Mouse (Mus musculus): ENCODE measurements around the gene Mms19.

The Mms19 gene

DNA sequence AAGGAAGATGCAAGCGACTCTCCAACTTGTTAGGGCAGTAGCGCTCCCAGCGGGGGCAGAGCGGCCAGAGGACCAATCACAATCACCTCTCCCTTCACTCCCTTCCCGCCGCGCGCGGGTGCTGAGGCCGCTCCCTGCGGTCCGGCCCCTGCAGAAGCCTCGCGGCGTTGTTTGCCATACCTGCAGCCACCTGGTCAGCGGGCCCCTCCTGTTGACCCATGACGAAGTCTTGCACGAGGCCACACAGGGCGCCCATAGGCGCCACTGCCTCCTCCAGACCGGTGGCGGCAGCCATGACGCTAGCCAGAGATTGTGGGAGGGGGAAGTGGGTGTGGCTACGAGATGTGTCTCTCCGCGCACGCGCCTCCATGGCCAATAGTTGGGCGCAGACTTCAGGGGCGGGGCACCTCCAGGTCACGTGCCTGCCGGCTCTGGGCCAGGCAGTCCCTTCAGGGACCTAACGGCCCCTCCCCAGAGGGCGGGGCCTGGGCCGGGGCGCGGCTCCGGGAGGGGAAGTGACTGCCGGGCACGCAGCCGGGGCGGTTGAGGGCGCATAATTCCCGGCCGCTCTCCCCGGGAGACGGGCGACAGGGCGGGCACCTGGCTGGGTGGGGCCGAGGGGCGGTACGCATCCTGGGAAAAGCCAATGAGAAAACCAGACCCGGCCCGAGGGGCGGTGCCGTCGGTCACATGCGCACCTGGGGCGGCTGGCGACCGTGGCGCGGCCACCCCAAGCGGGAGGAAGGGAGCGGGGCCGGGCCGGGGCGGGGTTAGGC lies at the start of gene Mms19:
Mms19 (minus strand) TSS at position 339 of the 776 bp plus-strand sequence.
- peak; percentile 100 for DNase-seq (ENCODE audit: low spot score)

DNA sequence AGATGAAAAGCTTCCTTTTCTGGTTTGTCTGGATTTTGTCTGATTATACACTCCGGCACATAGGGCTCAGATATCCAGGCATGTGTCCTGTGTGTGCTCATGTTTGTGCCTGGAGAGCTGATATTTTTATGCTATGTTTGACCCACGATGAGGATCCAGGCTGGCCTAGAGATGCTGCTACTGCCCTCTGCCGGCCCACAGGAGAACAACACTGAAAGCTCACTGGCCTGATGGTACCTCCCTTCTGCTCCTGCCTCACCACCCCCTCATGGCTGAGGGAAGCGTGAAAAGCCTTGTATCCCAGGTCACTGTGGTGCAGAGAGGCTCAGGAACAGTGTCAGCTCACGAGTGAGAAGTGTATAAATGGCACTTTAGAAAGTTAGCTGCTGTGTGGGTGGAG lies 45.2 kb upstream of the Mms19 start:
- DNase-seq (ENCODE audit: low spot score) = peak; percentile 45

DNA sequence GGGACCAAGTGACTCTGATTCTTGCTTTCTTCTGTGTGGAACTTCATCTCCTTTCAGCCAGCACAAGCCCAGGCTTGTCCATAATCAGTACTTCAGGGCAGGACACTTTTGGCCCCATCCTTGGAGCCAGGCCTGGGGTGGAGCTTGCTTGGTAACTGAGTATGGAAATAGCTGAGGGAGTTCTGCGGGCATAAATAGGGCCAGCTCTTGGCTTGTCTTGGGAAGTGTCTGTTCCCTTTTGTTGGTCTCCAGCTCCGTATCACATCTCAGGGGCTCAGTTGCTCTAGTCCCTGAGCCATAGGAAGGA lies 41.5 kb upstream of the Mms19 start:
- DNase-seq (ENCODE audit: low spot score) = no peak

DNA sequence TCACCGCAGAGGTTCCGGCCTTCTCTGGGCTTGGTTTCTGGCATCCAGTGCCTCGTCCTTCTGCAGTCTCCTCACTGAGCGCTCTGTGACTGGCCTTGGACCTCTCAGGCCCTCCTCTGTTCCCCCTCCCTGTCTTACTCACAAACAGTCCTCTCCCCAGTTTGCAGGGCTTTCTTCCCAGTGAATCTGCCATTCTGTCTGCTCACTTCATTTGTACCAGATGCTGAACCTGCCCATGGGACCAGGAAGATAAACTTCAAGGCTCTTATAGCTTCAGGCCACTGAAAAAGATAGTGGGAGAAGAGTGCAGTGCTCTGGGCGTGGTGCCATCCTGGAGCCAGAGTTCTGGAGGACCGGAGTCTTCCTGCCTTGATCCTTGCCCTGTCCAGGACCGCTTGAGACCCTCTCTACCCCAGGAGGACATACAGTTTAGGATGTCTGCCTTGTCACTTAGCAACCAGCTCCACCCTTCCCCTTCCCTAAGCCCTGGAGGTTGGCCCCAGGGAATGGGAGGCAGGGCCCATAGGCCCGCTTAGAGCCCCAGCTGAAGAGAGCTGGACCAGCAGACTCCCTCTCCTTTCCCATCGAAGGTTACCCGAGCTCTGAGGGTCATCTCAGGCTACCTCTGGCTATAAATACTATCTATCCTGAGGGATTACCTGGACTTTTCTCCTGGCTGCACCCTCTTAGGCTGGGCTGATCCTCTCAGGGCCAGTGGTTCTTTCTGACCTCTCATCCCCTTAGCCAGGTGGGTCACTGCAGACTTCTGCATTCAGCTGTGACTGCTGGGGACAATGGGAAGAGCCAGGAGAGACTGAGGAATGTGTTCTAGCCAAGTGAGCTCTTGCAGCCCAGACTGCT lies 41.0 kb upstream of the Mms19 start:
- peak; percentile 60 for DNase-seq (ENCODE audit: low spot score)

DNA sequence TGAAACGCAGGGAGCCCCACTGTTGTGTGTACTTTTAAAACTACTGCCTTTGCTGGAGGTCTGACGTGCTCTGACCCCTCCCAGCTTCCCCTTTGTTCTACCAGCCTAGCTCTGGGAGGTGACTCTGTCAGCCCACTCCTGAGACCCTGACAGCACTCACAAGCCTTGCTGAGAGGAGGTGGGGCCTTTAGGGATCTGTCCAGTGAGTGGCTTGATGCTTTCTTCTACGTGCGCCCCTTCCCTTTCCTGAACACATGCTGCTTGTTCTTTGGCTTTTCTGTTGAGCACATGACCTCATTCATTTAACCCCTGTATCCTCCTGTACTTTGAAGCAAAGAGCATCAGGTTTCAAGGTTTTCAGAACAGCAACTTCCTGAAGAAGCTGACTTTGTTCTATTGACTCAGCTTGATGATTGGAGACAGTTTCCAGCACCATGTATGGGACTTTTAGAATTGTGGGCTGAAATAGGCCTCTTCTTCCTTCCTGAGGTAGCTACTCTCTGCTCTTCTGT lies 38.1 kb upstream of the Mms19 start:
- no peak for DNase-seq (ENCODE audit: low spot score)

DNA sequence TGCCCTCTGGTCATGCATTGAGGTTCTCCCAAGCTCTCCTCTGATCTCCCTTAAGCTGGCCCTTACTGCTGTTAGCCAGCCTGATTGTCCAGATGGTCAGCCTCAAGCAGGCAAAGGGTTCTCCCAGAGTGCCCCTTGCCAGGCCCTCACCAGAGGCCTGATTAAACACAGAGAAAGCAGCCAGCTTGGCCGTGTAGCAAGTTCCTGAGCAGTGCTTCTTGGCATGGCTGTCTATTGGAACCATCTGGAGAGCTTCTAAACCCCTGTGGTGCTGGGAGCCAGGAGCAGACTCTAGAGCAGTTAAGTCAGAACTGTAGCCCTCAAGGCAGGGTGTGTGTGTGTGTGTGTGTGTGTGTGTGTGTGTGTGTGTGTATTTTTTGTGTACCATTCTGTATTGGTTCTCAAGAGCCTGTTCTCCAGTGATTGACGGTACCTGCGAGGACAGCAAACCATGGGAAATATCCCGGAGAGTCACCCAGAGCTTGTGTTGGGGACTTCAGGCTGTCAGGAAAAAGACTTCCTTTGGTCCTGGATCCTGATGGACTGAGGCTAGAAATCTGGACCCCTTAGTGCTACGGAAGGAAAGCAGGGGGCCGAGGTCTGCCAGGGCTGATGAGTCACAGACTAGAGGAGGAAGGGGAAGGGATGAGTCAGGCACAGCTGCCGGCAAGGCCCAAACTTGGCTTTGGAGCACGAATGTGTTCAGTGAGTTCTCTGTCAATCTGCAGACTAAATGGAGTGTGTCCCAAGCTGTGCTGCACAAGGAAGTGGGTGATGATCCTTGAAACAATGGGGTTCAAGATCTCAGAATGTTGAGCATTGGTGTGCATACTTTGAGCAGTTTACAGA lies 36.7 kb upstream of the Mms19 start:
- DNase-seq (ENCODE audit: low spot score) = no peak

DNA sequence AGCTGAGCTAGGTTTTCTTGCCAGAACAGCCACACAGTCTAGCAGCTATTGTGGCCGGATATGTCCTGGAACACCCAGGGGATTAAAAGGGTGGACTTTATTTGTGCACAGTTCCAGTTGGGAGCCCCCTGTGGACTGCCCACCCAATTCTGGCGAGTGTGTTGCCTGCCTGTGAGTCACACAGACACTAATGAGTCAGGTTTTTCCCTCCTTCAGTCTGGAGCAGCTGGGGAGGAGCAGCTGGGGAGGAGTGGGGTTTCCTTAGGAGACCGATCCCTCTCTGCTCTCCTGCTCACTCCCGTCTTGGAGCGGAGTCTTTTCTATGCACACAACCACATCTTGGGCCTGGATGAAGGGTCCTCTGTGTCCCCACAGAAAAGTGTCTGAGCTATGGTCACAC lies 35.9 kb upstream of the Mms19 start:
- no peak for DNase-seq (ENCODE audit: low spot score)

DNA sequence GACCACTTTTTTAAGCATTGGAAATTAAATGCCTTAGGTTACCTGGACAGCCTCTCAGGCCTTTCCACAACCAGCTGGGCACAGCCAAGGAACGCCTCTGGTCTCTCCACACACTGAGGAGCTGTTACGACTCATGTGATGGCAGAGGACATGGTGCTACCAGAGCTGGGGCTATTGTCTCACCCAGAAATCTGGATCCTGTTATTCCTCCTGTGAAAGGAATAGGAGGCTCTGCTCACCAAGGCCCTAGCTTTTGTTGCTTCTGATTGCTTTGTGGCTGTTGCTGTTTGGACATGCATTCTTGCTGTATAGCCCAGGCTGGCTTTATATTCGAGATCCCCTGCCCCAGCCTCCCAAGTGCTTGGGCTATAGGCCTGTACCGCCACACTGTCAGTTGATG lies 35.3 kb upstream of the Mms19 start:
- no peak for DNase-seq (ENCODE audit: low spot score)

DNA sequence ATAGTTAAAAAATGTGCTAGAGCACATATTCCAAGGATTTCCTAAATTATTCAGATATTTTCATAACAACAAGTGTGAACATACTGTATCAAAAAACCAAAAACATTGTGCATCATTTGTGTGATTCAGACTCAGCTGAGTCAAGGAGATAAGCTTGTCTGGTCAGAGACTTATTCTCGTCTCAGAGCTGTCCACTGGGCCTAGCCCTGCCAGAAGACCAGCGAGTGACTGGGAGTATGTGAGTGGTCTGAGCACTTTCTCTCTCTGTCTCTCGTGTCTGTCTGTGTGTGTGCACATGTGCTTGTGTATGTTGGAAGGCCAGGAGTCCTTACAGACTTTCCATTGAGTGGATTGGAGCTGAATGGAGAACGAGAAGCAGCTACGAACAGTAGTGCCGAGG lies 34.0 kb upstream of the Mms19 start:
- DNase-seq (ENCODE audit: low spot score) = no peak

DNA sequence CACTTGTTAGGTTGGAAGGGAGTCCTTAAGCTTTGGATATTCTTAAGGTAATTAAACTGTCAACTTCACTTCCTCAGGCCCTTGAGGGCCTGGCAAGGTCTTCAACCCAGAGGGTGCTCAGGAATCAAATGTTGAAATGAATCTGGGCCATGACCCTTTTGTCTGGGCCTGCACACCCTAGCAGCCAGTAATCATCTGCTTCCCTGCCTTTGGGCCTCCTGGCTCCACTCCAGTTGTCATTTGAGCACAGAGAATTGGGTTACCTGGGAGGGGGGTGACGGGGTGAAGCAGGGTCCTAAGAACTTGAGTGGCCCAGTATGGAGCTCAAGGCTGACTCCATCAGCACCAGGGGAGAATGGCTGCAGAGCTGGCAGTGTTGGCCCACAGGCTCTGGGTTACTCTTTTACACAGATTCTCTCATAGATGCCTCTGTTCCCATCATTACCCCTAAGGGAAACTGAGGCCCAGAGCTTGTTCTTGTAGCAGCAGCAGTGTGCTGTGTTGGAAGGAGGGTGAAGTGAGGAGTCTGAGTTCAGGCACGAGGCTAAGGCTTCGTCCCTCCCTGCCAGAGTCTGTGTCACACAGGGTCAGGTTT lies 33.4 kb upstream of the Mms19 start:
- no peak for DNase-seq (ENCODE audit: low spot score)

DNA sequence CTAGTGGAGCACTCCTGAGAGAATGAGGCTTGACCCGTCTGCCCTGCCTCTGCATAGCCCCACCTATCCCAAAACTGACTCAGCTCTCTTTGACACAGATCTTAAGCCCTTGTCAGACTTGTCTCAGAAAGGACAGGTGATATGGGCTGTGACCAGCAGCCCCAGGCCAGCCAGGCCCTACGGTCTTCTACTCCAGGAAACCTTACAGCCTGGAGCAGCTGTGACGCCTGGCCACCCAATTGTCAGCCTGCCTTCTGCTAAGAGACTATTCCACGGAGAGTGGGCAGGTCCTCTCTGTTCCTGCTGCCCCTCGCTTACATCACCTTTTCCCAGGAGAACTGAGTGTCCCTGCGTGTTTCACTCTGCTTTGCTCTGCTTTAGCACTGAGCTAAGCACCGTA lies 30.2 kb upstream of the Mms19 start:
- DNase-seq (ENCODE audit: low spot score) = no peak

DNA sequence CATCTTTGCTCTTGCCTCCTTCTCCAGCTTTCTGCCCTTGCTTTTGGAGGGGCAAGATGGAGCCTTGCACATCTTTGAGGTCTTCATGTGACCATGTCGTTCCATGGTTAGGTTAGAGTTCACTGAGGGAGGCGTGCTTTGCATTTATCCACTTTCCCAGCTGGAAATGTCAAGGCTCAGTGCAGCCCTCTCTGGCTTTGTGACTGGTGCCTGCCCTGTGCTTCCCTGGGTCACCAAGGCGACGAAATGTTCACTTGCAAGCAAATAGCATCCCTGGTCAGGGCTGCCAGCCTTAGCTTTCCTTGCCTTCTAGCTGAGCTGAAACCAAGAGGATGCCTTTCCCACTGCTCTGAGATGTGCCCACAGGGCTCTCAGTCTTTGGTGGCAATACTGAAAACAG lies 29.5 kb upstream of the Mms19 start:
- no peak for DNase-seq (ENCODE audit: low spot score)

DNA sequence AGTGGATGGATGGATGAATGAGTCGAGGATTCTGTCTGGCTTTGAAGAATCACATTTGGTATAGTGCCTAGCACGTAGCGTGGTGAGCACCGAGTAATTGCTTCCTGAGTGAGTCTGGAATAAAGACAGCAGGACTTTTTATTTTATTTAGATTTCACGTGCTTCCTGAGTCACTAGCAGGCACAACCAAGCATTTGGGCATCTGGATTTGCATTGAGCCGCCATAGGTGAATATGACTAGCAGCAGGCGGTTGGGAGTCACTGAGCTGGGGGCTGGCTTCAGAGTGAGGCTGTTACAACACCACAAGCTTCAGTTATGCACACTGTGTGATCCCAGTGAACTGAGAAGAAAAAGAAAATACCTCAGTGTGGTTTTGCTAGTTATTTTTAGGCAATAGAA lies 28.1 kb upstream of the Mms19 start:
- DNase-seq (ENCODE audit: low spot score) = no peak

DNA sequence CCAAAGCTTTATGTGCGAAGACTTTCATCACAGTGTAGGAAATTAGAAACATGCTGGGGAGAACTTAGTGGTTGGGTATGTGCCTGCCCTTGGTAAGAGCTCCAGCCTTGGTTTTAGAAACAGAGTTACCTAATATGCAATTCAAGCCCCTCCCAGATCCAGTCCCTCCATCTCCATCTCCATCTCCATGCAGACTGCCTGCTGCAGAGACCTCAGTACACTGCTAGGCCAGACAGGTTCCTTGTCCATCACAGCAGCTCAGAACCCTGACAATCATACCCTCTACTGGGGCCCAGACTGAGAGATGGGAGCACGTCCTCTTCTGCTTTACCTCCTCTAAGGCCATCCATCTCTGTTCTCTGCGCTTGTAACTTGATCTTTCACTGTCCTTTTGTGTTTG lies 27.6 kb upstream of the Mms19 start:
- DNase-seq (ENCODE audit: low spot score) = no peak

DNA sequence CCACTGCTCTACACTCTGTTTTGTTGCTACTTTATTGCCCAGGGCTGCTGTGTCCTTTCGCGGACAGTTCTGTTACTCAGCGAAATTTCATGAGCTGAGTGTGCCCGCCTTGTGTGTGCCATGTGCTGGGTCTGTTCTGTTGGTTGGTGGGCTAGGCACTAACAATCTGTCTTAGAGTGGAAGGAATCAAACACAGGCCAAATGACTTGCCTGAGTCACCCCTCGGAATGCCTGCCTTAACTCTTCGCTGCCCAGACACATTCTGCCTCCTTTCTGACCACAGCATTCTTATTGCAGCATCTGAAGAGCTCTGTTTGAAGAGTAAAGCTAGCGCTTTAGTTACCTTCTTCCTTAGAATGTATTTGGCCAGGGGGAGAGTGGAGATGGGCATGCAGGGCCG lies 25.6 kb upstream of the Mms19 start:
- DNase-seq (ENCODE audit: low spot score) = no peak

DNA sequence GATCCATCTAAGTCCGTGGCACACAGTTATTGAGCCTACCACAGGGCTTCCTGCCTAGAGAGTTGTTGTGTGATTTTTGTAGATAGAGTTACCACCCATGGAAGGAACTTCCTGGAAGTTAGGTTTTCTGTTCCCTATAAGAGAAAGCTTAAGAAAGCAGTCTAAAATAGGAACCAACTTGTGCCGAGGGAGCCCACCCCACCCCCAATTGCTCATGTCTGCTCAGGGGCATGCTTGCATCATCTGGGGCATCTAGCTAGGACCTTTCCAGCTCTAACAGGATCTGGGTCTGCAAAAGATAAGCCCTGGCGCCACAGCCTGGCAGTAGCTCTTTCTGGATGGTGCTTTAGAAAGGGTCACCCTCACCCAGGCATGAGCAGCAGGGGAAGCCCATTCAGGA lies 24.7 kb upstream of the Mms19 start:
- no peak for DNase-seq (ENCODE audit: low spot score)

DNA sequence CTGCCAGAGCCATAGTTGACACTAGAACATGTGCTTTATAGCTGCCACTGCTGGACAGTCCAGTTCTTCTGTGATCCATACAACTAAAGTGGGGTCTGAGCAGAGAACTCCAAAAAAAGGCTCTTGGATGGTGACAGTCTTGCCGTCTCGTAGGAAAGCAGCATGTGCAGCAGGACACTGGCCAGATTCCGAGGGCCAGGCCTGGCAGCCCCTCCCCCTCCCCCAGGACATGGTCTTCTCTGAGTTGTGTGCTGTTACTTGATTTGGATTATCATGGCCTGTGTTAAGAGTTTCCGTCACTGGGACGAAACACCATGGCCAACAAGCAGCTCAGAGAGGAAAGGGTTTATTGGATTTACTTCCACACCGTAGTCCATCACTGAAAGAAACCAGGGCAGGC lies 23.3 kb upstream of the Mms19 start:
- DNase-seq (ENCODE audit: low spot score) = no peak

DNA sequence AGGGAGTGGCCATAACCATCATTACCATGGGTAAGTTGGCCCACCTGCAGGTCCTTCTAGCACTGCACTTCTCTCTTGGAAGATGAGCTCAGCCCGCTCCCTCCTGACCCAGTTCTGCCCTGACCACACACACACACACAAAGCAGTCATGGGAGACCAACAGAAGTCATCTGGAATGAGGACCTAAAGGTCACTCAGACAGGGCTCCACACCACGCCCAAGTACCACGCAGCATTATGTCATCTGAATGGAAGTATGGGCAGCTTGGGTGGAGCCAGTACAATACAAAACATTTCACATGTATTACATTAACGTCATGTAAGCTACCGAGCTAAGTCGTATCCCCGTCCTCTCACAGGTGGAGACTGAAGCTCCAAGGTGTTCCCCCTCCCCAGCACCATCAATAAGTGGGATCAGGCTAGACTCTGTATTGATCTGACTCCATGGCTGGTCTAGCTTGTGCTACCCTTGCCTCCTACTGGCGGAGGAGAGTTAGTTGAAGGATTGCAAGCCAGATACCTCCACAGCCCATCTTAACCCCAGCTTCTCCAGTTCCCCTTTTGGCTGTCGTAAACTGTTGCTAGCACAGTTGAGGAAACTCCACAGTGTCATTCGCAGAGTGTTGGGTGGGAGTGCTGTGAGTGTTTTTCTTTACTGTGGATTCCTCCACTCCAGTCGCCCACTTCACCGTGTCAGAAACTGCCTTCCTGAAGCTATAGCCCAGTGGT lies 20.5 kb upstream of the Mms19 start:
- no peak for DNase-seq (ENCODE audit: low spot score)

DNA sequence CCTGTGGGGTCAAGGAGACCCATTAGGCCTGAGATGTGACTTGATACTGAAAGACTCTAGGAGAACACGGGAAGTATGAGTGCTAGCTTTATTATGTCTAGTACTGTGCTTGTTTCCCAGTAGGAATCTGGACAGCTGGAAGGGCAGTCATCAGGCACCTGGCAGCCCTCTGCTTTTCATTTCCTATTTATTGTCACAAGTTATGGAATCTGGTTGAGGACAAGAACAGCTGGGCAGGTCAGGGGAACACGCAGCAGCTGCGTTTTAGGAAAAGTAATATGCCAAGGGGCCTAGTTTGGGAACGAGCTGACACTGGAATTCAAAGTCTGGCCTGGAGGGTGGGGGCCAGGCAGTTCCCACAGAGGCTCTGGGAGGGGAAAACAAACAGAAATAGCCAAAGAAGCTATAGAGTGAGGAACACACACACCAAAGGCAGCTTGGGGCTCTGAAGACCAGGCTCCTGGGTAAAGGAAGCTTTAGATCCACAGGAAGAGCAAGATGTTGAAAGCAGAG lies 19.5 kb upstream of the Mms19 start:
- no peak for DNase-seq (ENCODE audit: low spot score)

DNA sequence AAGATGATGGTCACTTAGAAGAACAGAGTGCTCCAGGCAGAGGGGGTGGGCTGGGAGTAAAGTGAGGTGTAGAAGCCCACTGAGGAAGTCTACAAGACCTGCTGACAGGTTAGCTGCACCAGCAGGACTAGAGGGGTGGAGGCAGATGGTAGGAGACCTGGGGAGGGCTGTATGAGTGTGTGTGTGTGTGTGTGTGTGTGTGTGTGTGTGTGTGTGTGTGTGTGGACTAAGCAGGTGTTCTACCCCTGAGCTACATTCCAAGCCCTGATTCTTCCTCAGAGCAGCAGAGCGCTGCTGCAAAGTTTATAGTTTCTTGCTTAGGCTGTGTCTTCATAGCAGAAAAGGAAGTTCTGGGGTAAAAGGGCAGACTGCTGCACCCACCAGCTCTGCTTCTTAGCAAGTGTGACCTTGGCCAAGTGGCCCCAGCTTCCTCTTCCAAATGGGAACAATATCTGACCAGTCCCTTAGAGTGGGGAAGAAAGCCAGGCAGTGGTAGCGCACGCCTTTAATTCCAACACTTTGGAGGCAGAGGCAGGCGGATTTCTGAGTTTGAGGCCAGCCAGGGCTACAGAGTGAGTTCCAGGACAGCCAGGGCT lies 18.8 kb upstream of the Mms19 start:
- no peak for DNase-seq (ENCODE audit: low spot score)

All from testis, postnatal 14 days (tissue).